In the genomic region with DNA sequence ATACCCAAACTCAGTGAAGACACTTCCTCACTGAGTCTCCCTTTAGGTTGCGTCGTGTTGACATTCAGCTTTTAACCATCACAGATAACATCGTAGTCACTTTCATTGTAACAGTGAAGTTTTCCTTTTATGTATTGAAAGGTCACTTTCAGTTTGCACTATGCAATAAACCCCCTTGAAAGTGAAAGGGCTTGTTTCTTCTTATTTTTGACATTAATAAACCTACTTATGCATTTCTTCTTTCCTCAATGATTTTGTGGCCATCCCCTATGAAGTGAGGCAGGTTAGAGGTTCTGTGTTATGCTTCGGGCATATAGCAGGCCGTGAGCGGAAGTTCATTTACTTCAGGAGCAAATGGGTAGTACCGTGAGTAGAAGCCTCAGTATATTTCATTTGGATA, we compare ENCODE assay signal across 21 mouse cellular contexts. TPM values are rescaled to one million over a fixed set of nuclear protein-coding genes. Genes with fewer than 3 reads are reported as not detected.
DNase-seq lines count a peak whose midpoint lies in the region; ATAC-seq lines count a peak whose summit lies in the region.
"Had no signal": no experiment of that assay in that cellular context is flagged by ENCODE, and none has a peak within 500 bp of the region (broad histone marks: within the 10 kb centered on the region; RNA-seq: fewer than 3 reads in every experiment).

No protein-coding gene starts in this region.

- DNase-seq in CD4-positive, CD25-positive, alpha-beta regulatory T cell, adult 2 months (ENCODE audit: low read depth, low spot score) = peak; percentile 56
- DNase-seq in retina, postnatal 1 day = no peak
- DNase-seq in kidney, adult 11 months = no peak
- DNase-seq: adrenal gland, adult 2 months; adrenal gland, postnatal 10 days; adrenal gland, postnatal 25 days; B cell, adult 2 months; cerebellum, adult 11 months; cerebellum, adult 18-20 months; cerebellum, adult 8-10 months; cerebellum, adult 9-11 months; cerebellum, postnatal 14 days; cerebellum, postnatal 36 days; embryo, embryonic 11 days had no signal

- ATAC-seq in activated CD4-positive, CD25-positive, alpha-beta regulatory T cell, adult 4 months = peak; percentile 89
- peak; percentile 83 for ATAC-seq in inflammation-experienced regulatory T-cells, adult 6 months
- ATAC-seq: forebrain, embryonic 14.5 days; forebrain, embryonic 16.5 days; Patski had no signal

RNA-seq across cellular contexts. Expression of a gene that starts 34.2 kb away (rescaled TPM):
- not detected for polyA plus RNA-seq in activated CD4-positive, CD25-positive, alpha-beta regulatory T cell, adult 4 months (2017; shearing (Covaris generic))
- polyA plus RNA-seq in inflammation-experienced regulatory T-cells, adult 6 months (2017; shearing (Covaris generic)) = not detected
- polyA plus RNA-seq: adrenal gland, adult 2 months; erythroblast, embryonic 14.5 days; G1E had no signal

RNA-seq across cellular contexts. Expression of a gene that starts 53.5 kb away (rescaled TPM):
- polyA plus RNA-seq in activated CD4-positive, CD25-positive, alpha-beta regulatory T cell, adult 4 months (2017; shearing (Covaris generic)) = 1 to 10 TPM; 7.2 to 7.7 TPM
- 1 to 10 TPM; 3.9 to 7.3 (median 5.2) TPM for polyA plus RNA-seq in inflammation-experienced regulatory T-cells, adult 6 months (2017; shearing (Covaris generic))
